Mouse (Mus musculus) heart, adult 2 months (tissue): ENCODE results near the gene Col26a1.

Experiments used
- EP300 ChIP-seq: fragments of 200-500 bp; IDR thresholded peaks from 2 replicates; pipeline ENCODE4 v1.6.1; 2011; ENCODE audit warnings: low read depth, low read length, control low read depth; ENCODE audit not compliant: insufficient read depth
- POLR2A ChIP-seq: fragments of 200-500 bp; IDR thresholded peaks from 2 replicates; pipeline ENCODE4 v1.6.1; 2011; ENCODE audit warnings: mild to moderate bottlenecking, low read depth, low read length, control low read depth; ENCODE audit not compliant: insufficient read depth

DNA sequence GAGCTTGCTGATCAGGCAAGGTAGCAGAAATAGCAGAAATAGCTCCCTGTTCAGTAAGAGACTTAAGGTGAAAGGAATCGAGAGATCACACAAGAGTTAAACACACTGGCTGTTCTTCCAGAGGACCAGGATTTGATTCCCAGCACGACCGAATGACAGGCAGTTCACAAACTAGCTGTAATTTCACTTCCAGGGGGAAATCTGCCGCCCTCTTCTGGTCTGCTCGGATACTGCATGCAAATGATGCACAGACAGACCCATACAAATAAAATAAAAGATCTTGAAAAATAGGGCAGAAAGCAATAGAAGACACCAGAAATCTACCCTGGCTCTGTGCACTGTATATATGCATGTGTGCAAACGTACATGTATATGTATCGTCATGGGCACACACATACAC, 22.6 kb upstream of the Col26a1 start:
- TF ChIP-seq POLR2A: no peak
- TF ChIP-seq EP300: no peak
